Mouse (Mus musculus) megakaryocyte, embryonic 14.5 days (primary cell): ENCODE measurements around the gene Chsy1. TPM values are rescaled to one million over a fixed set of nuclear protein-coding genes. Genes with fewer than 3 reads are reported as not detected.
A peak's percentile ranks its signal among the peaks of the same experiment; 100 is the strongest.

Experiments used
- H3K27me3 ChIP-seq: replicated peaks from 2 replicates; pipeline ENCODE3; 2012; ENCODE audit warnings: inconsistent platforms
- H3K36me3 ChIP-seq: replicated peaks from 2 replicates; pipeline ENCODE3; 2012; ENCODE audit warnings: low read length, inconsistent platforms, mixed read lengths
- H3K4me1 ChIP-seq: 2 replicates; pipeline ENCODE4 v1.6.1; 2012; ENCODE audit warnings: inconsistent platforms
- H3K4me3 ChIP-seq: replicated peaks from 2 replicates; pipeline ENCODE3; 2012; ENCODE audit warnings: moderate library complexity, mild to moderate bottlenecking, inconsistent platforms
- H3K9me3 ChIP-seq: 2 replicates; pipeline ENCODE4 v1.6.1; 2012; ENCODE audit warnings: inconsistent platforms
- FLI1 ChIP-seq: IDR thresholded peaks from 2 replicates; pipeline ENCODE4 v1.6.1; 2012; ENCODE audit warnings: low read length, inconsistent platforms, mixed read lengths
- GATA1 ChIP-seq: IDR thresholded peaks from 3 replicates; pipeline ENCODE4 v1.6.1; 2012; ENCODE audit warnings: mixed read lengths, low read length, inconsistent platforms, borderline replicate concordance
- polyA plus RNA-seq: library from polyadenylated mRNA; stranded (reverse); fragments of >175 nt; gene quantifications from 2 replicates; pipeline ENCODE4 v1.2.3, GENCODE M21; 2012; ENCODE audit warnings: low replicate concordance; ENCODE audit not compliant: insufficient read depth

The Chsy1 gene
- polyA plus RNA-seq, 1 experiment, result 14.4 TPM

DNA sequence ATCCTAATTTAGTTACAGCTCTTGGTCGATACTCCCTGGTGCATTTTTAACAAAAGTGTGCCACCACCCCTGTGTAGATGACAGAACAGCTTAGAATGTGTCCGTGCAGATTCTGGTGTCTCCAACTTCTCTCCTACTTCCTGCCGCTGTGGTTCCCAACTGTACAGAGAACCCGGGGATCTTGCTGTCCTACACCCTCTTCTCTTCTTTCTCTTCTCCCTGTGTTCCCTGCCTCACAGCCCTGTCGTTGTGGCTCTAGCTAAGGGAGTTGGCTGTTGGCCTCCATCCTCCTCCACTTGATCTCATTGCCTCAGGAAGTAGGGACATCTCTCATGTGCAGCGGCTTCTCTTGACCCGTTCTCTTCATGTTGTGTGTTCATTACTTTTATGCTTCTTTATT is 59.6 kb downstream of the Chsy1 start:
- Histone ChIP-seq H3K9me3 (no peaks in the 10 kb centered on the region), H3K36me3 (peaks cover 83% of the 10 kb centered on the region), H3K4me1 (peaks cover 74% of the 10 kb centered on the region), H3K4me3 (no peak overlapping the region), H3K27me3 (no peaks in the 10 kb centered on the region)
- TF ChIP-seq GATA1, result no peak
- no peak for TF ChIP-seq FLI1

DNA sequence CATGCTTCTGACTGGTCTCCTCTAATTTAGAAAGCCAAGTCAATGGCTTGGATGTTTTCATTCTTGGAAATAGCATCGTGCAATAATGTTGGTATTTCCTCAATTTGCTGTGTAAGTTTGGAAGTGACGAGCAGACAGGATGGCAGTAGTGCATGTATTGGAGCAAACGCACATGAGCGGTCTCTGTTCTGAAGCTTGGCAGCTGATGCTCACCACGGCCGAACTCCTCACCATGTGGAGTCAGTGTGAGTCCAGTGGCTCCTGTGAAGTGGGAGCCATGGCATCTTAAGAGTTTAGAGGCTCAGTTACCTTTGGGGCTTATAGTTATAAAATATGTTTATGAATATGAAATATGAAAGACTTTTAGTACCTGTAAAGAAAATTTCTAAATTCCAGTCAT is 60.2 kb downstream of the Chsy1 start:
- Histone ChIP-seq H3K4me3 (no peak overlapping the region), H3K4me1 (peaks cover 74% of the 10 kb centered on the region), H3K36me3 (peaks cover 84% of the 10 kb centered on the region), H3K9me3 (no peaks in the 10 kb centered on the region), H3K27me3 (no peaks in the 10 kb centered on the region)
- TF ChIP-seq FLI1 (no peak), GATA1 (no peak)

DNA sequence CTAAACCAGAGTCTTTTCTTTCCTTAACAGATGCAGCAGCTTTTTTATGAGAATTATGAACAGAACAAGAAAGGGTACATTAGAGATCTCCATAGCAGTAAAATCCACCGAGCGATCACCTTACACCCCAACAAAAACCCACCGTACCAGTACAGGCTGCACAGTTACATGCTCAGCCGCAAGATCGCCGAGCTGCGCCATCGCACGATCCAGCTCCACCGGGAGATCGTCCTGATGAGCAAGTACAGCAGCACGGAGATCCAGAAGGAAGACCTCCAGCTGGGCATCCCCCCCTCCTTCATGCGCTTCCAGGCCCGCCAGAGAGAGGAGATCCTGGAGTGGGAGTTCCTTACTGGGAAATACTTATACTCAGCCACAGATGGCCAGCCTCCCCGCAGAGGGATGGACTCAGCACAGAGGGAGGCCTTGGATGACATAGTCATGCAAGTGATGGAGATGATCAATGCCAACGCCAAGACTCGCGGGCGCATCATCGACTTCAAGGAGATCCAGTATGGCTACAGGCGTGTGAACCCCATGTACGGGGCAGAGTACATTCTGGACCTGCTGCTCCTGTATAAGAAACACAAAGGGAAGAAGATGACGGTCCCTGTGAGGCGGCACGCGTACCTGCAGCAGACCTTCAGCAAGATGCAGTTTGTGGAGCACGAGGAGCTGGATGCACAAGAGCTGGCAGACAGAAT is 61.6 kb downstream of the Chsy1 start:
- Histone ChIP-seq H3K27me3 (no peaks in the 10 kb centered on the region), H3K4me1 (peaks cover 77% of the 10 kb centered on the region), H3K4me3 (no peak overlapping the region), H3K9me3 (no peaks in the 10 kb centered on the region), H3K36me3 (peaks cover 91% of the 10 kb centered on the region)
- TF ChIP-seq GATA1 (no peak), FLI1 (no peak)

DNA sequence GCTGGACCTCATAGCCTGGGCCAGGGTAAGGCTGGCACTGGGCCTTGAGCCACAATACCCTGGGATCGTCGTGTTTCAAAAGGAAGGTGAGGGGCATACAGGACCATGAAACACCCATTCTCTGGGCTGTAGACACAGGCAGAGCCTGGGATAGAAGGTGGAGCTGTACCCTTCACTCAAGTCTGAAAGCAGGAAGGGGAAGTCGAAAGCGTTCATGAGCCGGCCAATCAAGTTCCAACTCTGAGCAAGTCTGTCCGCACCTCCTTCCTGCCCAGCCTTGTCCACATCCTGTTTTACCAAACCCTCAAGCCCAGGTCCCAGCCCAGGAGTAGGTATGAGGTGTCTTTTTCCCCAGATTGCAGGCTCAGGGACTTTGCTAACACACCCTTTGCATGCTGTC is 66.4 kb downstream of the Chsy1 start:
- no peaks in the 10 kb centered on the region for H3K9me3 ChIP-seq
- peaks cover 84% of the 10 kb centered on the region for H3K4me1 ChIP-seq
- TF ChIP-seq FLI1, result no peak
- no peak for TF ChIP-seq GATA1
- peak overlapping the region; percentile 47 for H3K4me3 ChIP-seq
- H3K27me3 ChIP-seq, result no peaks in the 10 kb centered on the region
- peaks cover 72% of the 10 kb centered on the region for H3K36me3 ChIP-seq

DNA sequence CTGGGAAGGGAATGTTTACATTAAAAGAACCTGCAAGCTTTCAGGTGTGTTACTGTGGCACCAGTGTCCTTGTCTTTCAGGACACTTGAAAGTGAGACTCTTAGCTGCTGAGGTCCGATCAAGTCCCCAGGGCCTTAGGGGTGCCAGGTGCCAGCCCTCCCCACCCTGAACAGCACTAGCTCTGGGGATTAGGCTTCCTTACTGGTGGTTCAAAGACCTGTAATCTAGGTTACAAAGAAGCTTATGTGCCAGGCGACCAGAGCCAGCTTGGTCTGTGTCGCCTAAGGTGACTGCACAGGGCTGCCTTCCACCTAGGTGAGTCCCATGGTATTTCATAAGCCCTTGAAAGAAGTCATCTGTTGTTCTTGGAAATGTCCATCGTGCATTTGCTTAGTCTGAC is 66.9 kb downstream of the Chsy1 start:
- Histone ChIP-seq H3K36me3 (peaks cover 70% of the 10 kb centered on the region), H3K9me3 (peaks cover 3% of the 10 kb centered on the region; the same call in 1 of the 2 replicates), H3K4me3 (no peak overlapping the region), H3K4me1 (peaks cover 84% of the 10 kb centered on the region), H3K27me3 (no peaks in the 10 kb centered on the region)
- TF ChIP-seq GATA1 (no peak), FLI1 (no peak)

DNA sequence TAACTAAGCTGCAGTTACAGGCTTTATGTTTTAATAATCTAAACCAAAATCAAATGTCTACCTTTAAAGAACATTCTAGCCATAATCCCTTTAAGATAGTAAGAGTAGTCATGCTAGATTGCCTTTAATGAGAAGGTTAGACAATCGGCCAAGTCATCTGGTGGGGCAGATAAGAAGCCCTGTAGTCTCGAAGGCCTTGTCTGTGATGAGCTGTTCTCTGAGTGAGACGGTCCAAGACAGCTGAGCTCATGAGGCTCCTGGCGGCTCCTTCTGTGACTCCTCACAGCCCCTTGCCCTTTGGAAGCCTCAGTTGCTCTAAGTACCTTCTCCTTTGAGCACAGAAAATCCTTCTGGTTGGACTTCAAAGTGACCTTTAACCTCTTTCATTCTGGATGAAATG is 67.6 kb downstream of the Chsy1 start:
- no peak for TF ChIP-seq GATA1
- TF ChIP-seq FLI1, result no peak
- H3K27me3 ChIP-seq, result no peaks in the 10 kb centered on the region
- peaks cover 84% of the 10 kb centered on the region for H3K4me1 ChIP-seq
- peaks cover 68% of the 10 kb centered on the region for H3K36me3 ChIP-seq
- no peak overlapping the region for H3K4me3 ChIP-seq
- H3K9me3 ChIP-seq, result peaks cover 7% of the 10 kb centered on the region; the same call in 1 of the 2 replicates

DNA sequence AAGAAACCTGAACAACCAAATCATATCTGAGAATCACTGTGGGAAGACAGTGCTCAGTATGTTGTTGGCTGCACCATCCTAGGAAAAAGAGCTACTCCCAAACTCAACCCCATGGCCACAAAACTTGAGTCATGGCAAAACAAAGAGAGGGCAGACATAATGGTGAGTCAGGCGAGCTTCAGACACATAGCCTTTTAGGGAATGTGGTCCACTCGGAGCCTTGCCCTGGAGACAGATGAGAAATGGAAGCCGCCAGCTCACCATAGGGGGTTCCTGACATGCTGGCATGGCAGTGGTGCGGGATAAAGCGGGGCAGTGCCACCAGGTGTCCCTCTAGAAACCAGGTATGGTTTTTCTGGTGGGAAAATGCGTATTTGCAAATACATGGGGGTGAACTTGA is 68.8 kb downstream of the Chsy1 start:
- Histone ChIP-seq H3K9me3 (peaks cover 9% of the 10 kb centered on the region; the same call in 1 of the 2 replicates), H3K27me3 (no peaks in the 10 kb centered on the region), H3K4me3 (no peak overlapping the region), H3K4me1 (peaks cover 89% of the 10 kb centered on the region), H3K36me3 (peaks cover 59% of the 10 kb centered on the region)
- TF ChIP-seq GATA1 (no peak), FLI1 (no peak)

DNA sequence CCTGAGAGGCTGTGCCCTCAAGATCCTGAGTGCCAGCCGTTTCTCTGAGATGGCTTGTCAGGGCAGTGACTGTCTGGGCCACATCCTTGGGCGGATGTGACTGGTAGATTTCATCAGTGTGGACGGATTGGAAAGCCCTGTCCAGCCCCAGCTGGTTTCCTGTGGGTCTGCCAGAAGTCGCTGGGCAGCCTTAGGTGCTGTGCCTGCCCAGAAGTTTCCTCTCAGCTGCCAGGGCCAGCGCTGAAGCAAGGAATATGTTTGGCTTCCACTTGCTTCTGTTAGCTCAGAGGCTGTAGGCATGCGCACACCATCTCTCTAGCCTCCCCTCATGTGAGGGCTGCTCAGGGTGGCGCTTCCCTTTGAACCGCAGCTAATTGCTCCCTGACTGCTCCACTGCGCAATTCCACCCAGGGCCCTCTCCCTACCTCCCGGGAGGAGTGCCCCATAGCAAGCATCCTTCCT is 69.8 kb downstream of the Chsy1 start:
- Histone ChIP-seq H3K9me3 (peaks cover 9% of the 10 kb centered on the region; the same call in 1 of the 2 replicates), H3K4me1 (peaks cover 92% of the 10 kb centered on the region), H3K36me3 (peaks cover 52% of the 10 kb centered on the region), H3K4me3 (peak overlapping the region; percentile 78), H3K27me3 (no peaks in the 10 kb centered on the region)
- no peak; the same call in 1 of the 2 replicates for TF ChIP-seq FLI1
- no peak for TF ChIP-seq GATA1

DNA sequence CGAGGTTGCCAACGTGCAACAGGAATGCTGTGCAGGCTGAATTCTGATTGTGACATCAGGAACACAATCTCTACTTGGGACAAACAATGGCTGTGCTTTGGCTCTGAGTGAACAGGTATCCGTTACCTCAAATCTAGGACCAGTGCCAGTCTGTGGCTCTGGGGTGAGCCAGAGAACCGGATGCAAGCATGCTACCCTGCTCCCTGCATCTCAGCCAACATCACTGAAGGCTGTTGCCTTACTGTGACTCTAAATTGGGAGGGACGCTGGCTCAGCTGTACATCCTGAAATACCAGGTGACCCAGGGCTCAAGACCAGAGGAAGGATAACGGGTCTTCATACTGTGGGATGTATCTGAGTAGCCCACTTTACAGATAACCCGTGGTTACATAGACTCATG is 70.4 kb downstream of the Chsy1 start:
- Histone ChIP-seq H3K36me3 (peaks cover 46% of the 10 kb centered on the region), H3K4me1 (peaks cover 92% of the 10 kb centered on the region), H3K4me3 (peak overlapping the region; percentile 78), H3K9me3 (peaks cover 9% of the 10 kb centered on the region; the same call in 1 of the 2 replicates), H3K27me3 (no peaks in the 10 kb centered on the region)
- TF ChIP-seq GATA1, result no peak
- no peak for TF ChIP-seq FLI1

DNA sequence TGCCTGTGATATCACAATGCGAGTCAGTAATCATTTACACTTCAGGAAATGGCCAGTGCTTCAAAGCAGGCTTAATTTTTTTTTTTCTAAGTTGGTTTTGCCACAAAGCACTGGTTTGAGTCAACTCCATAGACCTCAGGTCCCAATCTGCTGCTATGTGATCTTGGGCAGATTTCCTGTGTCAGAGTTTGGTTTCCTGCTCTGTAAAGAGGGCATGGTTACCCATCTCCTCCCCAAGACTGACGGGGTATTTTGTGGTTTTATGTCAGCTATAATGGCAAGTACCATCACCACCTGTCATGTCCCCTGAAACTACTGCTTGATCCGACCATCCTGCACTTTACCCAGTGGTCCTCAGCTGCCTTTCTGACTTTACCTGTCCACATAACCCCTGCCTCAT is 70.9 kb downstream of the Chsy1 start:
- Histone ChIP-seq H3K36me3 (peaks cover 43% of the 10 kb centered on the region), H3K27me3 (no peaks in the 10 kb centered on the region), H3K9me3 (peaks cover 9% of the 10 kb centered on the region; the same call in 1 of the 2 replicates), H3K4me3 (peak overlapping the region; percentile 3), H3K4me1 (peaks cover 90% of the 10 kb centered on the region)
- no peak for TF ChIP-seq FLI1
- TF ChIP-seq GATA1, result no peak
